Mouse (Mus musculus) midbrain, embryonic 16.5 days (tissue): Measurements from ENCODE around the gene Irf6. TPM values are rescaled to one million over a fixed set of nuclear protein-coding genes. Genes with fewer than 3 reads are reported as not detected.
A peak's percentile ranks its signal among the peaks of the same experiment; 100 is the strongest.

Experiments
- ATAC-seq: fragments of 200-750 bp; cut with Nextera tagmentation; 2 replicates; pipeline ENCODE4 v1.8.0; 2017; ENCODE audit warnings: moderate TSS enrichment
- H3K27ac ChIP-seq: fragments of 300-500 bp; sonication (generic); 2 replicates; pipeline ENCODE4 v1.5.1; 2014; ENCODE audit warnings: mild to moderate bottlenecking, low read length, mixed read lengths
- H3K27me3 ChIP-seq: fragments of 300-500 bp; sonication (generic); 2 replicates; pipeline ENCODE4 v1.6.1; 2014; ENCODE audit warnings: low read depth, low read length, mixed read lengths; ENCODE audit not compliant: control insufficient read depth, insufficient read depth
- H3K36me3 ChIP-seq: fragments of 300-500 bp; sonication (generic); 2 replicates; pipeline ENCODE4 v1.6.1; 2014; ENCODE audit warnings: mild to moderate bottlenecking, low read length, moderate library complexity, mixed read lengths; ENCODE audit not compliant: control insufficient read depth, insufficient read depth
- H3K4me1 ChIP-seq: fragments of 300-500 bp; sonication (generic); 2 replicates; pipeline ENCODE4 v1.6.1; 2014; ENCODE audit warnings: mild to moderate bottlenecking, low read length, mixed read lengths; ENCODE audit not compliant: control insufficient read depth, insufficient read depth
- H3K4me2 ChIP-seq: fragments of 300-500 bp; sonication (generic); 2 replicates; pipeline ENCODE4 v1.6.1; 2014; ENCODE audit warnings: mild to moderate bottlenecking, low read length, mixed read lengths
- H3K4me3 ChIP-seq: fragments of 300-500 bp; sonication (generic); 2 replicates; pipeline ENCODE4 v1.5.1; 2014; ENCODE audit warnings: low read depth, mild to moderate bottlenecking, low read length, moderate library complexity, mixed read lengths
- H3K9ac ChIP-seq: fragments of 300-500 bp; sonication (generic); 2 replicates; pipeline ENCODE4 v1.6.1; 2014; ENCODE audit warnings: low read depth, low read length, mixed read lengths
- H3K9me3 ChIP-seq: fragments of 300-500 bp; sonication (generic); replicated peaks from 2 replicates; pipeline ENCODE4 v1.6.1; 2014; ENCODE audit warnings: mild to moderate bottlenecking, low read length, mixed read lengths; ENCODE audit not compliant: control insufficient read depth, poor library complexity, severe bottlenecking
- WGBS: fragments of 180-500 bp; shearing (Covaris S2); extraction: QIAGEN DNeasy Blood & Tissue Kit; methylation state at CpG from one replicate; pipeline ENCODE4 v1.1.7; 2014; 5-methylcytosine and 5-hydroxymethylcytosine counted together
- polyA plus RNA-seq: library from polyadenylated mRNA; unstranded; fragments of >200 nt; fragmentation: Nextera tagmentation; extraction: Ambion mirVana; gene quantifications from 2 replicates; pipeline ENCODE4 v1.2.1, GENCODE M21; 2015

Gene Irf6
- polyA plus RNA-seq, result 0.66 and 0.67 TPM in 2 replicates

GRCm38 (mm10) chr1:193152872-193153271, at the start of gene Irf6:
Irf6 (plus strand) TSS chr1:193153111.
- H3K4me1 ChIP-seq, result no peaks in the 10 kb centered on the region
- no peaks in the 10 kb centered on the region for H3K36me3 ChIP-seq
- 0 out of 2 replicates have a peak, but pooled peaks have one; percentile 28 for ATAC-seq
- no peak within 1 kb of the TSS for H3K27ac ChIP-seq
- H3K9ac ChIP-seq, result no peak within 1 kb of the TSS
- 1% methylated on average over 28 of the region's 30 CpGs for WGBS
- H3K27me3 ChIP-seq, result peaks cover 39% of the 10 kb centered on the region
- peak within 1 kb of the TSS; percentile 15; the same call in 1 of the 2 replicates for H3K4me3 ChIP-seq
- peak within 1 kb of the TSS; percentile 20; the same call in 1 of the 2 replicates for H3K4me2 ChIP-seq
- H3K9me3 ChIP-seq, result no peaks in the 10 kb centered on the region

GRCm38 (mm10) chr1:193112093-193112492, 40.8 kb upstream of the Irf6 start:
- H3K9ac ChIP-seq, result no peak overlapping the region
- no peaks in the 10 kb centered on the region for H3K9me3 ChIP-seq
- no peak overlapping the region for H3K4me3 ChIP-seq
- peaks cover 61% of the 10 kb centered on the region for H3K36me3 ChIP-seq
- no peak for ATAC-seq
- no peak overlapping the region for H3K4me2 ChIP-seq
- WGBS, result 95% methylated on average over 9 of the region's 9 CpGs
- no peak overlapping the region for H3K27ac ChIP-seq
- no peaks in the 10 kb centered on the region for H3K27me3 ChIP-seq
- no peaks in the 10 kb centered on the region for H3K4me1 ChIP-seq

- 94% methylated on average over 7 of the region's 7 CpGs for WGBS
- H3K4me3 ChIP-seq, result no peak overlapping the region
- no peaks in the 10 kb centered on the region for H3K9me3 ChIP-seq
- peaks cover 53% of the 10 kb centered on the region for H3K36me3 ChIP-seq
- H3K4me1 ChIP-seq, result no peaks in the 10 kb centered on the region
- no peak overlapping the region for H3K4me2 ChIP-seq
- no peak overlapping the region for H3K27ac ChIP-seq
- H3K27me3 ChIP-seq, result no peaks in the 10 kb centered on the region
- no peak for ATAC-seq
- no peak overlapping the region for H3K9ac ChIP-seq
Observed at GRCm38 (mm10) chr1:193122793-193123192, 30.1 kb upstream of the Irf6 start.

GRCm38 (mm10) chr1:193123290-193123689, 29.6 kb upstream of the Irf6 start:
- Histone ChIP-seq H3K4me1 (0 out of 2 replicates have a peak, but pooled peaks cover 3% of the 10 kb centered on the region), H3K9me3 (no peaks in the 10 kb centered on the region), H3K27me3 (no peaks in the 10 kb centered on the region), H3K4me2 (no peak overlapping the region), H3K9ac (no peak overlapping the region), H3K27ac (no peak overlapping the region), H3K36me3 (peaks cover 48% of the 10 kb centered on the region), H3K4me3 (no peak overlapping the region)
- WGBS, result 99% methylated on average over 6 of the region's 6 CpGs
- ATAC-seq, result no peak

- H3K36me3 ChIP-seq, result peaks cover 32% of the 10 kb centered on the region
- no peak for ATAC-seq
- no peaks in the 10 kb centered on the region for H3K9me3 ChIP-seq
Observed at GRCm38 (mm10) chr1:193125835-193126234, 27.1 kb upstream of the Irf6 start.

GRCm38 (mm10) chr1:193128055-193128454, 24.9 kb upstream of the Irf6 start:
- Histone ChIP-seq H3K27me3 (no peaks in the 10 kb centered on the region), H3K4me3 (no peak overlapping the region), H3K9me3 (no peaks in the 10 kb centered on the region), H3K36me3 (peaks cover 12% of the 10 kb centered on the region), H3K9ac (no peak overlapping the region), H3K4me2 (no peak overlapping the region), H3K27ac (no peak overlapping the region), H3K4me1 (peaks cover 14% of the 10 kb centered on the region)
- WGBS, result 94% methylated on average over 6 of the region's 6 CpGs
- ATAC-seq, result no peak

More at GRCm38 (mm10) chr1:193125835-193126234, 27.1 kb upstream of the Irf6 start:
- 74% methylated on average over 4 of the region's 4 CpGs for WGBS
- Histone ChIP-seq H3K4me1 (peaks cover 14% of the 10 kb centered on the region), H3K27me3 (no peaks in the 10 kb centered on the region), H3K4me2 (no peak overlapping the region), H3K9ac (no peak overlapping the region), H3K27ac (no peak overlapping the region), H3K4me3 (no peak overlapping the region)

- Histone ChIP-seq H3K9ac (peak overlapping the region; percentile 66), H3K27ac (no peak overlapping the region), H3K27me3 (no peaks in the 10 kb centered on the region), H3K4me1 (peaks cover 14% of the 10 kb centered on the region), H3K4me2 (peak overlapping the region; percentile 70), H3K4me3 (peak overlapping the region; percentile 67), H3K36me3 (peaks cover 4% of the 10 kb centered on the region; the same call in 1 of the 2 replicates), H3K9me3 (no peaks in the 10 kb centered on the region)
- WGBS, result 25% methylated on average over 5 of the region's 5 CpGs
- ATAC-seq, result no peak
Observed at GRCm38 (mm10) chr1:193129321-193129720, 23.6 kb upstream of the Irf6 start.

- peak; percentile 92 for ATAC-seq
- H3K4me3 ChIP-seq, result peak within 1 kb of the TSS; percentile 67
- H3K4me1 ChIP-seq, result peaks cover 14% of the 10 kb centered on the region
- peak within 1 kb of the TSS; percentile 70 for H3K4me2 ChIP-seq
- under 1% methylated on average over 61 of the region's 61 CpGs for WGBS
- H3K27ac ChIP-seq, result peak within 1 kb of the TSS; percentile 82
- peaks cover 4% of the 10 kb centered on the region; the same call in 1 of the 2 replicates for H3K36me3 ChIP-seq
- H3K27me3 ChIP-seq, result no peaks in the 10 kb centered on the region
- H3K9me3 ChIP-seq, result no peaks in the 10 kb centered on the region
- H3K9ac ChIP-seq, result peak within 1 kb of the TSS; percentile 68
Observed at GRCm38 (mm10) chr1:193129786-193130455, 23.0 kb upstream of the Irf6 start, which contains the start of gene Diexf. Diexf (minus strand) TSS chr1:193130272.

- Histone ChIP-seq H3K4me1 (peaks cover 14% of the 10 kb centered on the region), H3K36me3 (peaks cover 4% of the 10 kb centered on the region; the same call in 1 of the 2 replicates), H3K9me3 (no peaks in the 10 kb centered on the region), H3K27ac (peak overlapping the region; percentile 82), H3K4me2 (peak overlapping the region; percentile 62), H3K4me3 (peak overlapping the region; percentile 67), H3K27me3 (no peaks in the 10 kb centered on the region), H3K9ac (peak overlapping the region; percentile 68)
- WGBS, result 24% methylated on average over 11 of the region's 11 CpGs
- ATAC-seq, result peak; percentile 69; the same call in 1 of the 2 replicates
Observed at GRCm38 (mm10) chr1:193130456-193130825, 22.5 kb upstream of the Irf6 start.
